Mouse (Mus musculus) adrenal gland, postnatal 0 days (tissue): ENCODE data around the gene Pbxip1. TPM values are rescaled to one million over a fixed set of nuclear protein-coding genes. Genes with fewer than 3 reads are reported as not detected.

Experiments used
- polyA plus RNA-seq: library from polyadenylated mRNA; unstranded; fragments of >200 nt; fragmentation: Nextera tagmentation; extraction: Ambion mirVana; gene quantifications from 2 replicates; pipeline ENCODE4 v1.2.1, GENCODE M21; 2015

Pbxip1 gene
- polyA plus RNA-seq = 26.9 and 45.2 TPM in 2 replicates

GRCm38 (mm10) chr3:89436176-89437113 lies at the start of gene Pbxip1:
Gene Pbxip1 (plus strand): TSS chr3:89436706.

GRCm38 (mm10) chr3:89394006-89394893 lies 42.3 kb upstream of the Pbxip1 start, which contains the start of gene Zbtb7b:
Gene Zbtb7b (minus strand): TSS chr3:89394776.

GRCm38 (mm10) chr3:89402693-89403092 lies 33.8 kb upstream of the Pbxip1 start, which contains the start of gene Lenep:
Gene Lenep (minus strand): TSS chr3:89402793.

GRCm38 (mm10) chr3:89411490-89412393 lies 24.8 kb upstream of the Pbxip1 start, which contains the start of gene Flad1:
Gene Flad1 (minus strand): TSS chr3:89411870.

GRCm38 (mm10) chr3:89418170-89418860 lies 18.2 kb upstream of the Pbxip1 start, which contains the start of the genes Cks1b and Shc1:
Gene Cks1b (minus strand): TSS chr3:89418383.
Gene Shc1 (plus strand): TSS chr3:89418443.

GRCm38 (mm10) chr3:89430171-89431159 lies 6.0 kb upstream of the Pbxip1 start, which contains the start of gene Pygo2:
Gene Pygo2 (plus strand): TSS chr3:89430214.

GRCm38 (mm10) chr3:89454401-89455177 lies 18.1 kb downstream of the Pbxip1 start, which contains the start of gene Pmvk:
Gene Pmvk (plus strand): TSS chr3:89454541.

Other genes with a start within 250 kb of the Pbxip1 start
- gene Gba, start 233.8 kb upstream of the Pbxip1 start, polyA plus RNA-seq = 38.2 and 55.0 TPM in 2 replicates
- gene Thbs3, start 221.5 kb upstream of the Pbxip1 start, polyA plus RNA-seq = 34.1 and 36.8 TPM in 2 replicates
- gene Mtx1, start 209.6 kb upstream of the Pbxip1 start, polyA plus RNA-seq = 176 and 209 TPM in 2 replicates
- gene Muc1, start 207.6 kb upstream of the Pbxip1 start, polyA plus RNA-seq = 0.90 and 0.91 TPM in 2 replicates
- gene Krtcap2, start 190.7 kb upstream of the Pbxip1 start, polyA plus RNA-seq = 301 and 333 TPM in 2 replicates
- gene Trim46, start 190.4 kb upstream of the Pbxip1 start, polyA plus RNA-seq = 2.4 and 7.3 TPM in 2 replicates
- 221 and 274 TPM in 2 replicates for gene Dpm3, start 177.3 kb upstream of the Pbxip1 start, polyA plus RNA-seq
- 111 and 136 TPM in 2 replicates for gene Slc50a1, start 166.1 kb upstream of the Pbxip1 start, polyA plus RNA-seq
- 24.9 and 28.6 TPM in 2 replicates for gene Efna1, start 155.6 kb upstream of the Pbxip1 start, polyA plus RNA-seq
- 2.8 and 8.6 TPM in 2 replicates for gene Efna3, start 113.7 kb upstream of the Pbxip1 start, polyA plus RNA-seq
- gene Efna4, start 98.7 kb upstream of the Pbxip1 start, polyA plus RNA-seq = 4.9 and 6.7 TPM in 2 replicates
- gene Adam15, start 86.7 kb upstream of the Pbxip1 start, polyA plus RNA-seq = 53.7 and 56.4 TPM in 2 replicates
- gene Dcst2, start 74.7 kb upstream of the Pbxip1 start, polyA plus RNA-seq = 0.07 and 0.13 TPM in 2 replicates
- 0.22 and 0.35 TPM in 2 replicates for gene Dcst1, start 71.5 kb upstream of the Pbxip1 start, polyA plus RNA-seq
- gene Zbtb7b, start 41.9 kb upstream of the Pbxip1 start, polyA plus RNA-seq = 1.8 and 3.6 TPM in 2 replicates
- gene Lenep, start 33.9 kb upstream of the Pbxip1 start, polyA plus RNA-seq = not detected in 2 replicates
- gene Flad1, start 24.8 kb upstream of the Pbxip1 start, polyA plus RNA-seq = 14.7 and 24.0 TPM in 2 replicates
- gene Cks1b, start 18.3 kb upstream of the Pbxip1 start, polyA plus RNA-seq = 213 and 238 TPM in 2 replicates
- 85.7 and 99.5 TPM in 2 replicates for gene Shc1, start 18.3 kb upstream of the Pbxip1 start, polyA plus RNA-seq
- 19.8 and 23.7 TPM in 2 replicates for gene Pygo2, start 6.5 kb upstream of the Pbxip1 start, polyA plus RNA-seq
- gene Pmvk, start 17.8 kb downstream of the Pbxip1 start, polyA plus RNA-seq = 28.5 and 31.1 TPM in 2 replicates
- gene Kcnn3, start 83.5 kb downstream of the Pbxip1 start, polyA plus RNA-seq = 2.1 TPM in 2 replicates